Mouse (Mus musculus) right cerebral cortex, postnatal 25 days (tissue): ENCODE results near the gene Slc47a1.

Experiments
- DNase-seq: peaks from one replicate; pipeline ENCODE4 v3.0.0; 2022

The Slc47a1 gene

DNA sequence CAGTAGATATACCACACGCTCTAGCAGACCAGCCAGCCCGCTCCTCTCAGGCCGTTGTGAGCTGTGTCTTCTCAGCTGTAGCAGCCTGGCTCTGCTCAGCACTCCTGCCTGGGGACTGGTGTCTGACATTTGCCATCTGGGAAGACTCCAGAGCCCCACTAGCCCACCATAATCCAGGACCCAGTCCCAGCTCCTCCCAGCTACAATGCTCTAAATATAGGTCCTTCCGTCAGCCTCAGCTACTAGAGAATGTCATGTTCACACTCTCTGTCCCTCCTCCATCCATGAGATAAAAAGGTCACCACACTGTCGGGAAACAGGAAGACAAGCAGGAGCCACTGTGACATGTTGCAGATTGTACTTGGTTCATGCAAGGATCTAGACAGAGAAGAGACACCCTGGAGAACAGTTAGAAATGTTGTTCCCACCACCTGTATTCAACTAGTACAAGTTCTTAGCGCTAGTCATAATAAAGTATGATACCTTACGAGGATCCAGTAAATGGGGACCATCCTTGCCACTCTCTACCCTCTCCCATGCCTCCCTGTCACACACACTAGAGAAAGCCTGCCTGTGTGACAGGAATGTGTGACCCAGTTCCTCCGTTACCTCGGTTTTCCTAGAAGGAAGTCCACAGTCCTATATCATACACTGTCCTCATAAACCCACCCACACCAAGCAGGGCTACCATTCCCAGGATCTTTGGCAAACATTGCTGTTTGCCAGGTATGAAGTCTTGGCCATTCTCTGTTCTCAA, 11.4 kb downstream of the Slc47a1 start:
- DNase-seq, result no peak

DNA sequence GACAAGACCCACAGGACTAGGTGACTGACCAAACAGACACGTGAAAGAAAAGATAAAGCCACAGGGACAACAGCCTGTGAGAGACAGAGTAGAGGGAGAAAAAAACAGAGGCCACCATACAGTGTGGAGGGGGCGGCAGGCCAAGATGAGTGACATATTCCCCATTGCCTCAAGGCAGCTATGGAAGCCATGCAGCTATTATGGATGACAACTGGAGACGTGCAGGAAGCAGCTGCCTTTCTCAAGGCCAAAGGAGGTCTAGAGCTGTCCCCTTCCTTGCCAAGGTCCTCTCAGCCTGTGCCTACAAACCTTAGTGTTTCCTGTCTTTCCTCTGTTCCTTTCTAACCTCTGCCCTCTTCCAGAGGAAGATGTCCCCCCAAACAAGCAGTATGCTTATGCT, 12.2 kb downstream of the Slc47a1 start:
- DNase-seq, result no peak

DNA sequence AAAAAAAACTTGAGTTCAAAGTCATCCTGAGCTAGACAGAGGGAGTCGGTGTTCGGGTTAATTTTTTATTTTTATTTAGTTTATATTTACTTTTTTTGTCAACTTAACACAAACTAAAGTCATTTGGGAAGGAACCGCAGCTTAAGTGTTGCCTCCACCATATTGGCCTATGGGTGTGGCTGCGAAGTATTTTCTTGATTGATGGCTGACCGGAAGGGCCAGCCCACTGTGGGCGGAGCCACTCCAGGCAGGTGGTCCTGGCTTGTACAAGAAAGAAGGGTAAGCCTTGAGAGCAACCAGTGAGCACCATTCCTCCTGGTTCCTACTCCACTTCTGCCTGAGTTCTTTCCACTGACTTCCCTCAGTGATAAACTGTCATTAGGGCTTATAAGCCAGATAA, 14.0 kb downstream of the Slc47a1 start:
- DNase-seq, result no peak

DNA sequence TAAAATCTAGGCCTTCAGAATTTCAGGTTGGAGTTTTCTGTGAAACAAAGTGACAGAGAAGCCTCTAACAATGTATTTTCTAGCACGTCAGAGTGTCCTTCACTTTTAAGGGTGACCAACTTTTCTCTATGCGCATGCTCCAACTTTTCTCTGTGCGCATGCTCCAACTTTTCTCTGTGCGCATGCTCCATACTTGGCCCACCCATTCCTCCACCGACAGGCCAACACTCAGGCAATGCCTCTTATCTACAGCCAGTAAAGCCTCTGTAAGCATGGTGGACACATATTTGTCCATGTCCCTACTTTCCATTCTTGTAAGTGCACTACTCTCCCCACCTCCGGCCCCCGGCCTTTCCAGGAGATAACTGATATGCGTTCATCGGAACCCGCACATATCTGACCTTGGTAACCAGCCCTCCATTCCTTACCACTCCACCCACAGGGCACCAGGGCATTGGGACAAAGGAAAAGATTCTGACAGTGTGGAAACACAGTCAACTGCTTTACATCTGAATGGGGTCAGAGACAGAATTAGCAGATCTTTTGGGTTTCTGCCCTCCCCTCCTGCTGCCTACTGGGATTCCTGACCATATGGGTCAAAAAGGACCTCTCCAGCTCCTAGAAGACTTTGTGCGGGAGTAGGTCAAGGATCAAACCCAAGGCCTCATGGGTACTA, 16.5 kb downstream of the Slc47a1 start:
- no peak for DNase-seq

DNA sequence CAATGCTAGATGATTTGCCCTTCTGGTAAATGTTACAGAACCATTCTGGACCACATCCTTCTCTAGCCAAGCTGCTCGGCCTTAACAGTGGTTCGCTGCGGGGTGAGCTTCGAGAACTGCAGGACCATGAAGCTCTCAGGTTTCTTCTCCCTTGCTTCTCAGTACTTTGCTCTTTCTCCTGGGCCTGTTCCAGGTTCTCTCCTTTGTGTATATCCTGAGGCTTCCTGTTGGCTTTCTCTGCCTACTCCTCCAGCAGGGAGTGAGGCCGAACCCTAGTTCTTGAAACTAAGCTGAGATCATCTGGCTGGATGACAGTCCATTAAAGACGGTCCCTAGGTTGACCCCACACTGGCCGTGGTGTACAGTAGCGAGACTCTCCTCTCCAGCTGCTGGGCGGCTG, 21.5 kb downstream of the Slc47a1 start:
- no peak for DNase-seq

DNA sequence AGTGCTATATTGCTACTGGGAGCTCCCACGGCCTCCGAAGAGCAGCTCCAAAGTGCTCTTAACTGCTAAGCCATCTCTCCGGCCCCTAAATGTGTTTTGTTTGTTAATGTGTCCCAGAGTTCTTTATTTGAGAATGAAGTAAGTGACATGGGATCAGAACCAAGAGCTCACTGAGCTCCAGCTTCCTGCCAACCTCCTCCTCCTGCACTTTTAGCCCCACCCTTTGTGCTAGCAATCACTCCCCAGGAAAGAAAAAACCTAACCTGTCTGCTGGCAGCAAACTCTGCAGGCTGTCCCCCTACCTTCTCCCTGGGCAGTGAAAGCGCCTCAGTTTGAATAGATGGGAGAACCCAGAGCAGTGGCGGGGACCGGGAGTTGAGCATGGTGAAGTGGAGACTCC, 22.0 kb downstream of the Slc47a1 start:
- no peak for DNase-seq

DNA sequence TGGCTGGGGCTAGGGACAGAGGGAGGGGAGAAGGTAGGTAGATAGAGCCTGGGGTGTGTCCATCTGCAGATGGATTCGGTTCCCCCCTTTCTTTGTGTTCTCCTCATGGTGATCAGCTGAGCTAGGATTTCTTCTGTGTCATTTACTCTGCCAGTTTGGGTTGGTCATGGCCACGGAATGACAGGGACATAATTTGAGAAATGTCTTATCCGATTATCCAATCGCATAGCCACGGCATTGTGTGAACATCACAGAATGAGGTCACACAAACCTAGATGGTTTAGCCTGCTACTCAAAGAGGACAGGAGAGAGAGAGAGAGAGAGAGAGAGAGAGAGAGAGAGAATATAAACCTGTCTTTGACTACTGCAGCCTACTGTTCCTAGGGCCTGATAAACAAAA, 22.8 kb downstream of the Slc47a1 start:
- DNase-seq, result no peak

DNA sequence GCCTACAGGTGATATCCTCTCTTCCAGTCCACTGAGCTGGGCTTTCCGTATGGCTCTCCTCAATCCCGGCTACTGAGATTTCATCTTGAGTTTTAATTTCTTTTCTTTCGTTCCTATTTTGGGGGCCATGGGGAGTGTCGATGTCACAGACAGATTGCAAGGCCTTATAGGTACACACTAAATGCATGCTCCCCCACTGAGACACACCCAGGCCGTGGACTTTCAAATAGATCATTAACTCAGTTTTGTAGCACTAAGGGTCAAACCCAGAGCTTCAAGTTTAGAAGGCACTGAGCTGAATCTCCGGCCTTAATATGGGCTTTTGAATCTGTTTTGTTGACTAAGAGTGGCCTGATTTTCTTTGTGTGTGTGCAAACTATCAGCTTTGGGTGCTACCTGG, 23.8 kb downstream of the Slc47a1 start:
- no peak for DNase-seq

DNA sequence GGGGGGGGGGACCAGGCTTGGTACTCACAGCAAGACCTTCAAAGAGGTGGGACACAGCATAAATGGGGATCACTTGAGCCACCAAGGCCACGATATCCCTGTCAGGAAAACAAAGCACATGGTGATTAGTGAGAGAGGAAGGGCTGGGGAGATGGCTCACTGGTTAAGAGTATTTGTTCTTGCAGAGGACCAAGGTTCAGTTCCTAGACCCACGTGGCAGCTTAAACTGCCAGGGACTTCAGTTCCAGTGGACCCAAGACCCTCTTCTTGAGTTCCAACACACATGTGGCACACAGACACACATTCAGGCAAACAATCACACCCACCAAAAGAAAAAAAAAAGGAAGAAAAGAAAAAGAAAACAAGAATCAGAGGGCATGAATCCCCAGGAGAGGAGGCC, 25.1 kb downstream of the Slc47a1 start:
- no peak for DNase-seq

DNA sequence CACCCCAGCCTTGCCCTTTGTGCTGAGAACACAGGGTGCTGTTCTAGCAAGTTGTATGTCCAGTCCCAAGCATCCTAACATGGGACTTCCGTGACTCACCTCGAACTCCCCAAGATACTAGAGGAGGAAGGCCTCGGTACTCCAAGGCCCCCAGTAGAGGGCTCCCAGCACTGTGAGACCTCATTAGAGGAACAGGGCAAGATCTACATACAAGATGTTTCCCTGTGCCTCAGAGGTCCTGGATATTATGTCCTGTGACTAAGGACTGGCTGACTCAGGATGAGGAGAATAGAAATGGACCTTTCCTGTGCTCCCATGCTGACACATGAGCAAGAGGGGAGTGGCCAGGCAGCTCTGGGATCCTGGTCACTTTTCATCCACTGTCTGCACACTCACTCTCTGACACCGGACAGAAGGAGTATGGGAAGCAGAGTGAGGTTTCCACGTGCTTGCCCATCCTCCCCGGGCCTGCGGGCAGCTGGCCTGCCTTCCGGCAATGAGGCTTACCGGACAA, 25.9 kb downstream of the Slc47a1 start:
- DNase-seq, result no peak

DNA sequence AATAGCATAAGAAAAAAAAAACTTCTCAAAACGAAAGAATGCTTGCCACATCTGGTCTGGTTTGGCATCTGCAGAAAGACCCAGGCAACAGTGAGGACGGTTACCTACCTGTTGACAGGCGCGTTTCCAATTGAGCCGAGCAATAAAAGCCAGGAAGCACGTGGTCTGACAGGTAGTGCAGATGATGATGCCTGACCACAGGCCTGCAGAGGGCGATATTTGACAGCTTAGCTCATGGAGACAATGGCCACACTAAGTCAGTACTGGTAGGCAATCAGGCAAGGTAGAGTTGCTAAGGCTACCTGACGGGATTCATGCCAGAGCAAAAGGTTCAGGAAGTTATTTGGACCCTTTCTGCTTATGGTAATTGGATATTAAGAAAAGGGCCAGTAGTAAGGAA, 28.8 kb downstream of the Slc47a1 start:
- DNase-seq, result peak; percentile 6

DNA sequence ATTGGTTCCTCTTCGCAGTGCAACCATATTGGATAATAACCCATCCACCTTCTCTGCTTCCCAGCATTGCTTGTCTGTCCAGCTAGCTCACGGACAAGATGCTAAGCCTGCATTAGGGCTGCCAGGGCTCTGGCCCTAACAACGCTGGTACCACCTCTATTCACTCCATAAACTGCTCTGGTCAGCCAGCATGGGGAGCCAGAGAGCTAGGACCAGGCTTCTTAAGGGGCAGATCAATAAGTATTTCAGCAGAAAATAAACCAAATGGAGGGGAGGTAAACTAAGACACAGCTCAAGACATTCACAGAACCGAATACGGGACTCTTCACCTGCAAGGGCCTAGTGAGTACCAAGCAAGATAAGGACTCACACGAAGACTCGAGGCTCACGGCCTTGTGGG, 32.0 kb downstream of the Slc47a1 start:
- DNase-seq, result no peak

DNA sequence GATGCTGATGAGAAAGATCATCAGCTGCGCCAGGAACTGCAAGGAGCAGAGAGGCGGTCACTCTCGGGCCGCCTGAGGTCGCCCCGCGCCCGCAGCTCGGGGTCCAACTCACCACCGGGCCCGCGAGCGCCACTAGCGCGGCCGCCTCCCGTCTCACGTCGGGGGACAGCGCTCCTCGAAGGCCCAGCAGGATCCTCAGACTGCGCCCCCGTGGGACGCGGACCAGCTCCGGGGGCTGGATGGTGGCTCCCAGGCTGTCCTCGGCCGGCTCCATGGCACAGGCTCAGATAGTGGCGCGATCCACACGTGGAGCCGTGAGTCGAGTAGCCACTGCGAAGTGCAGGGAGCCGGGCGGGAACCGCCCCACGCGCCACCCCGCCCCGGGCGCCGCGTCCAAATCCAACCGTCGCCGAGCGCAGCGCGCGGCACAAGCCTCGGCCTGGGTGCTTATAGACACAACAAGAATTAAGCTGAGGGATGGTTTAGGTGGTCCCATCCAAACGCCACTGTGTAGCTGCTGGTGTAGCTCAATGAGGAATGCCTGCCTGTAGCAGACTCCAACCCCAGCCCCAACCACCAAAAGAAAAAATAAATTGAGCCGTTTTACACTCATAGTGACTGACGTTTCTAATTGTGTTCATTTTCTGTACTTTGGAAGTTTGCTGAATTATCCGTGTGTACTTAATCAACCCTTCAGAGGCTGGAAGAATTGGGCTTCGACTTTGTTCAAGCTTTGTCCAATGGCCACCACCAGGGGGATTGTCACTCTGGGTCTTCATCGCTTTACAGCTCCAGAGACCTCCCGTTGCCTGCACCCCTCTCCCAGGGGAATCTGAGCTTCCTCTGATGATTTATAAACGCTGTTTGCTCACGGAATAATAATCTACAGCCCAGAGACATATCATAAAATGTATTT, 35.4 kb downstream of the Slc47a1 start, which contains the start of gene Slc47a2:
Gene Slc47a2, minus strand, starts transcription at position 356 of the 916 bp plus-strand sequence.
- no peak for DNase-seq

DNA sequence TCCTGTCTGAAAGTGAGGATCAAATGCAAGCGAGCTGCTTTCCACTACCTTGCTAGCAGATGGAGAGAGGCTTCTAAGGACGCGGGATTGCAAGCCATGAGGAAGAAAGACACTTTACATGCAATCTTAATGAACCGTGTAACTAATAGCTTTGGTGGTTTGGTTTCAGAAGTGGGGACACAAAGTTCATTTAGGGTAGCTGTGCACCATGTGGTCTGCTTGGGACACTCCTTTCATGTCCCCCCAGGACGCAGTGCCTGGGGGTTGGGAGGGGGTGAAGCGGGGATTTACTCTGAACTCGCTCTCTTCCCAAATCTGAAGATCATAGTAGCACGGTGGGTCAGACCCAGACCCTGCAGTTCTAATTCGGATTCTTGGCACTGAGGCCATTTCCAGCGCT, 36.2 kb downstream of the Slc47a1 start:
- DNase-seq, result no peak

DNA sequence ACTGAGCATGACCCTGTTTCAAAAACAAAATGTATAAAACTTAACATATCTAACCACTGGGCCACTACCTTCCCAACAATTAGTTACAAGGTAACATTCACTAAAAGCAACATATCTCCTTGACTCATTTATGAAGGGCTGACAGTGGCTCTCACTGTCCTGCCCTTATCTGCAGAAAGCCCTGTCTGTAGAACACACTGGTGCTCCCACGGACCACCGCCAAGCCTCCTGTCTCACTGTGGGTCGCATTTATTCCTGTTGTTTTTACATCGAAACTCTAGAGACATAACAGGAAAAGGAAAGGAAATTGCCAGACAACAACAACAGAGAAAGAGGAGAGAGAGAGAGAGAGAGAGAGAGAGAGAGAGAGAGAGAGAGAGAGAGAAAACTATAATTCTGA, 36.9 kb downstream of the Slc47a1 start:
- DNase-seq, result no peak

DNA sequence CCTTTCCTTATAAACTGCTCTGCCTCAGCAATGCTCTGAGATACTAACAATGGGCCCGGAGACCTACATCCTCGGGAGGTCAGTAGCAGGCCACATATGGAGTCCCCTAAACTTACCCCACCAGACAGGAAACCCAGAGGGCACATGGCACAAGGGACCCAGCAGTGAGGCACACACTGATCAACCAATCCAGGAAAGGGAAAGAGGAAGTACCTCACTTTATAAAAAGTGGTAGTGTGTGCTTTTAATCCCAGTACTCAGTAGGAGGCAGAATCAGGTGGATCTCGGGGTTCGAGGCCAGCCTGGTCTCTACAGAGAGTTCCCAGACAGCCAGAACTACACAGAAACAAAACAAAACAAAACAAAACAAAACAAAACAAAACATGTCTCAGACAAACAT, 37.8 kb downstream of the Slc47a1 start:
- no peak for DNase-seq

DNA sequence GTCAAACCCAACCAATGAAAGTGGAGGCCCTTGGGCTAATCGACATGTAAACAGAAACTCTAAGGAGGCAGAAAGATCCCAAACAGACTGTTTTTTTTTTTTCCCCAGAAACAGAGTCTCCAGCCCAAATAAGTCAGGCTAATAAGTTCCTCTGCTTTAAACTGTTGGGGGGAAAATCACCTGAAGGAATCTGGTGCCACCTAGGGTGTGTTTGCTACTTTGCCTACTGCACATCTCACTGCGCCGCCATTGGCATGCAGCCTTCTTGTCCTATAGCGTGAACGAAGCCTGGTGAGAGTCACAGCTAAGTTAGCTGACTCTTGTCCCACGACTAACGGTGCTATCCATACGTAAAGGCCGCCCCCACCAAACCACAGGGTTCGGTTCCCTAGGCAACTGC, 40.6 kb downstream of the Slc47a1 start:
- no peak for DNase-seq

DNA sequence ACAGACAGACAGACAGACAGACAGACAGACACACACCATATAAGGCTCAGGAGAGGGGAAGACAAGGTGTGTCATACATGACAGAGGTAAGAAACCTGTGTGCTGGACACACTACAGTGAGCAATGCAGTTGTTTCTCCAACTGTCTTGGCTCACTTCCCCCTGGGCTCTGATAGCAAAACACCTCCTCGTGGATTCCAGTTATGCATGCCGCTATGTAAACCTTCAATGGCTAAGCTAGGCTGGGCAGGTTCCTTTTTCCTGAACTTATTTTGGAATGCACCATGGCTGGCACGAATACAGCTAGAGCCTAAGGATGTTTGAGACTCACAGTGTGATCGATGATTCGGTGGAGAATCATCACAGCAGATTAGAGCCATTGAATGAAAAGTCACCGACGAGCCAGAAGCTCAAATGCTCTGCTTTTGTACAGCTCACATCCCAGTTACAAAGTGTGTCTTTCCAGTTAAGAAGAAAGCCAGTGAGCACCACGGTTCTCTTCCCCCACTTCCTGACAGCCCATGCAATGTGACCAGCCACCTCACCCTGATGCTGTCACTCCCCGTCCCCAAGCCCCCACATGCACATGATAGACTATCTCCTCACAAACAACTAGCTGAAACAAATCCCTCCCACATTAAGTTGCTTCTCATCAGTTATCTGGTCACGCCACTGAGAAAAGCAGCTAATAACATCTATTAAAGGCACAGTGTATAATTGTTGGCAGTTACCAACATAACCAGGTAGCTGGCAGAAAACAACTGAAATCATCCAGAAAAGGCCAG, 57.0 kb downstream of the Slc47a1 start:
- DNase-seq, result no peak

DNA sequence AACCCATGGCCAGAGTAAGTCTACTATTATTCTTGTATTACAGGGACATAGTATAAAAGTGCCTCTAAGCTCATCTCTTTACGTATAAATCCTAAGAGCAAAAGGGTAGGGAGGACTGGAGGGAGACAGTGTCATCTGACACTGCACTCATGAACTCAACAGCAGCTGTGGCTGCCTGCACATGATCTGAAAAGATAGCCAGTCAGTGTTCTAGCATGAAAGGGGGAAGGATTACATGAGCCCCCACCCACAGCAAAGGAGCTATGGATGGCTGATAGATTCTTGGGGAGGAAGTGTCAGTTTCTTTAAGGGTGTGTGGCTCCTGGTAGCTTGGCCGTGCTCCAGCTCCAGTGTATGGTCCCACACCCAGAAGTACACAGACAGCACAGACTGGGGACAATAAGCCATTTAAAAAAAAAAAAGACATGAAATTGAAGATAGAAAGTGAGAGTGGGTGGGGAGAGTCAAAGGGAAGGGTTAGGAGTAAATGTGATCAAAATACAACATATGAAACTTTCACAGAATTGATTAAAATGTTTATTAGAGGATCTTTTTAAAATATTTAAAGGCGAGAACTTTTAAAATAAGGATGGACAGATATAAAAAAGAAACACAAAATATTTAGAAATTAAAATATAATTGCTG, 58.1 kb downstream of the Slc47a1 start:
- no peak for DNase-seq

DNA sequence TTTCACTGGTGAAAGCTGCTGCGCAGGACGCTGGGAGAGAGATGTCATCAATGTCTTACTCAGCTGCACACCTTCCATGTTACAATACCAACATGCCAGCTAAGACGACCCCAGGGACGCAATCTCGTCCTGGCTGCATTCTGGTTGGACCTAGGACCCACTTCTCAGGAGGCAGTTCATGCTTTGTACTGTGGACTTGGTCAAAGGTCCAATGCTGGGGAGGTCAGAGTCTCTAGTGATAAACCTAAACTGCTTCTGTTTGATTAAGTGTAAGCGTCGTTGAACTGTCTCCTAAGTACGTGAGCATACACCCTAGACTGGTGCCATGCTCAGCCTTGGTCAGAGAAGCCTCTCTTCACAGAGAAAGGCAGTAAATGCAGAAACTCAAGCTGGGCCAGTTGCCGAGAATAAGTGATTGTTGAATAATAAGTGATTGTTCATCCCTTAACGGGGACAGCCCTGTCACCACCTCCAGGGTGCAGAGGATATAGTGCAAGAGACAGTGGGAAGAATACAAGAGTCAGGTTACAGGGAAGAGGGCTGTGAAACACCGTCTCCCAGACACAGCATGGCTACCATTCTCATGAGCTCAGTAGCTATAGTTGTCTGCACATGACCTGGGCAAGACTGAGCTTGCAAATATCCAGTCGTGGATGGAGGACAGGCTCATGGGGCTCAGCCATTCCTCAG, 58.8 kb downstream of the Slc47a1 start:
- no peak for DNase-seq

DNA sequence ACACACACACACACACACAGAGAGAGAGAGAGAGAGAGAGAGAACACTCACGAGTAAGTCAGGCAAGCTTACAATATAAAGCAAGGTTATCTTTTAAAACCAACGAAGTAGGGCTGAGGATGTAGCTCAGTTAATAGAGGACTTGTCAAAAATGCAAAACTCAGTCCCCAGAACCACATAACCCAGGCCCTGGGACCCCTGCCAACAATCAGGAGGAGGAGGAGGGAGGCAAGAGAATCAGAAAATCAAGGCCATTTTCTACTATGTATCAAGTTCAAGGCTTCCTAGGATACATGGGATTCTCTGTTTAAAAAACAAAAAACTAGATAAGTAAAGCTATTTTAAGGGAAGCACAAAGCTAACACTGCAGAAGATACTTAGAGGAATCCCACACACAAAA, 61.3 kb downstream of the Slc47a1 start:
- no peak for DNase-seq
